Mouse (Mus musculus) gonadal fat pad, adult 2 months (tissue): ENCODE measurements around the gene Fam241b. TPM values are rescaled to one million over a fixed set of nuclear protein-coding genes. Genes with fewer than 3 reads are reported as not detected.

Source experiments
- DNase-seq: peaks from one replicate; pipeline ENCODE4 v3.0.0-alpha.2; 2012; ENCODE audit warnings: low read depth
- polyA plus RNA-seq: library from polyadenylated mRNA; depleted of rRNA; stranded (reverse); fragments of >200 nt; gene quantifications from 2 replicates; pipeline ENCODE4 v1.2.3, GENCODE M21; 2012

Fam241b gene
- polyA plus RNA-seq, 1 experiment = 9.2 TPM

DNA sequence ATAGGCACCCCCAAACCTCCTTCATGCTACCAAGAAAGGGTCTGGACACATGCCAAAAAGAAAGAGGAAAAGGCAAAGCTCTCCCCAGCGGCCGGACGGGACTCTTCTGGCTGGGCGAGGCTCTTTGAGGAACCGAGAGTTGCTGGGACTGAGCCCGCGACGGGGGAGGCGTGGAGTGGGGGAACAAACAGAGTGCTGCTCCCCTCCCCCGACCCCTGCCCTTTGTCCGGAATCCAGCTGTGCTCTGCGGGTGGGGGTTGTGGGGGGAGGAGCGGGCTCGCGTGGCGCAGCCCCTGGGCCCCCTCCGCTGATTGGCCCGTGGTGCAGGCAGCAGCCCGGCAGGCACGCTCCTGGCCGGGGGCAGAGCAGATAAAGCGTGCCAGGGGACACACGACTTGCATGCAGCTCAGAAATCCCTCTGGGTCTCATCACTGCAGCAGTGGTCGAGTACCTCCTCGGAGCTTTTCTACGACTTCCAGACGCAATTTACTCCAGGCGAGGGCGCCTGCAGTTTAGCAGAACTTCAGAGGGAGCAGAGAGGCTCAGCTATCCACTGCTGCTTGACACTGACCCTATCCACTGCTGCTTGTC, 10.9 kb downstream of the Fam241b start, which contains the start of gene Neurog3:
TSS of gene Neurog3 (plus strand) at position 400 of the 591 bp plus-strand sequence.
- no peak for DNase-seq

DNA sequence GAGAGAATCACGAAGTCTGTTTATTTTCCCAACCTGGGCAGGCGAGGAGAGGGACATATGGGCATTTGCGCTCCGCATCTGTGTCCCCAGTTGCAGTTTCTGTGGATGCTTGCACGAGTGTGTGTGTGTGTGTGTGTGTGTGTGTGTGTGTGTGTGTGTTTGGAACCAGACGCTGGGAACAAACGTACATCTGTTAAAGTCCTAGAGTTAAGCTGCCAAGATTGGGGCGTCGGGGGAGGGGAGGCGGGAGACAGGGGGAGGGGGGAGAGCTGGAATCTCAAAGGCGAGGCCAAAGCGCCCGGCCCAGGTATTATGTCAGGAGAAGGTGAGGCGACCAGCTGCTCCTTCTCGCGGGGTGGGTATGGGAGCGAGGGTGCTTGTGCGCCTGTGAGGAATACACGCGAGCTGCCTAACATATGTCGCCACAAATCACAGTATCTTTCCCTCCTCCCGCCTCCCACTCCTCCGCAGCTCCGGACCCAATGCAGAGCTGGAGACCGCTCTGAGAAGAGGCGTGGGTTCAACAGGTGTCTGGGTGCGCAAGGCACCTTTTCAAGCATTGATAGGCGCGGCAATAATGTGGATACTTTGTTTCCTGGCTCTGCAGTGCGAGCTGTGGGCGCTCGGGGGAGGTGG, 15.3 kb downstream of the Fam241b start:
- no peak for DNase-seq

DNA sequence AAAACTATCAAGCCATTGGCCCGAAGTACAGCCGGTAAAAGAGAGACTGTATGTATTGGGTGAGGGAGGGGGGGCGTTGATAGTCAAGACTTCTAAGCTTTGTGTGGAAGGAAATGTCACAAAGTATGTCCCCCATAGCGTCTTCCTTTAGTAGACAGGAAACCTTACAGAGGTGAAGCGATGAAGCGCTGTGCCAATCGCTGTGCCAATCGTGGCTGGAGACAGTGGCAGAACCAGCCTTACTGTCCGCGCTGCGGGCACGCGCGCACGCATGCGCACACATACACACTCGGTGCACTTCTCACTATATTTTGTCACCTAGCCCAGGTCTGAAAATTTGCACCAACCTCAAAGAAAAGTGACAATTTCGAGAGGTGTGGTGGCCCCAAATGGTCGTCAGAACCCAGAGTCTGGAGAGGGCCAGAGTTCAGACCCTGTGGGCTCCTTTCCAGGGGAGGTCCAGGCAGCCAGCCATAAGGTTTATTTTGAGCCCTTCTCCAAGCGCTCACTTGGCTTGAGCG, 15.9 kb downstream of the Fam241b start:
- DNase-seq = no peak

DNA sequence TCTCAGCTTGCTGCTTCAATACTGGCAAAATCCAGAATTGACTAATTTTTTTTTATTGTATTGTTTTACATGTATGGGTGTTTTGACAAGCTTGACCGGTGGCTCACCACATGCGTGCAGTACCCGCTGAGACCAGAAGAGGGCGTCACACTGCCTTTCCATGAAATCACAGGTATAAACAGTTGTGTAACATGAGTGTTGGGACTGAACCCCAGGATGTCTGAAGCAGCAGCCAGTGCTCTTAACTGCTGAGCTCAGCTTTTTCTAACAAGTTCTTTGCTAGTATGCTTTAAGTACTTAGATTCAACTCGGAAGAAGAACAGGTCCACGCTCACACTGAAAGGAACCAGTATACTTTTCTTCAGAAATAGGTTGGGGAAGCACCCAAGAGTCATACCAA, 16.6 kb downstream of the Fam241b start:
- no peak for DNase-seq

DNA sequence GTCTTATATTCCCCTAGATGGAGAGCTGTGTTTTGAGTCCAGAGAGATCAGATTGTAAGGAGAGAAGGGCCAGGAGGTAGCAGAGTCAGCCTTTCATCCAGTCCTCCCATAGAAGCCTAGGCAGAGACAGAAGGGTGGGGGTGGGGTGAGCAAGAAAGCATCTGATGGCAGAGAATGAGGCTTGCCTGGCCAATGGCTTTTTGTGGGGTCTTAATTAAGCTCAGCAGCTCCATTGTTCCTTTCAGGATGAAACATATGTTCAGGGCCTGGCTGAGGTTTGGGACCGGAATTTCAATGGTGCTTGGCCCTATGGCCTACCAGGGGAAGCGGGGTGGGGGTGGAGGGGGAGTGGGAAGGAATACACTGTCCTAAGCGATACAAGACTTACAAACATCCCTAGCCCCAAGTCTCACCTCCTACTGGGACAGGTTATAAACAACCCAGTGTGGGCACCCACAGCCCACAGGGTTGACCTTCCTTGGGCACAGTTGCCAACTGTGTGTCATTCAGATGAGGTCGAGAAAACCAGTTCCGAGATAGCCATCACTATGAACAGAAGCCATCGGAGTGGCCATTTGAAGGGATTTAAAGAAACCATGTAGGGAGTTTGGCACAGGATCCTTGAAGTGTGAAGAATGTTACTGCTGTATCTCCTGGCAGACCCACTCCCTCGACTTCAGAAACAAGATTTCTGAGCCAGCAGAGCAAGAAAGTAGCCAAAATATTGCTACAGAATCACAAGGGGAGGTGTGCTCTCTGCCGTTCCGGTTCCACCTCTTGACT, 29.7 kb downstream of the Fam241b start:
- peak; percentile 56 for DNase-seq

DNA sequence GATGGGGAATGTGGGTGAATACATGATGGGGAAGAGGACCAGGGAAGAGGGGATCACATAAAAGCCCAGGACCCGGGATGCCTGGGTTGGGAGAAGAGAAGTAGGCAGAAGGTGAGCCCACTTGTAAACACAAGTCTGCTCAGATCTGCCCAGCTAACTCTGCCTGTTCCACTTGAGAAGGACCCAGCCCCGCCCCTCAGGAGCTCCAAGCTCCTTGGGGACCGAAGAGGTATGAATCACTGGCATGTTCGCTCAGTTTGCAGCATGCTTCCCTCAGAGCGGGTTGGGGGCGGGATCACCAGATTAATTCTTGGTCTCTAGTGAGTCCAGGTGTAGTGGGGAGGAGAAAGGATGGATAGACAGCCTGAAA, 32.5 kb downstream of the Fam241b start:
- no peak for DNase-seq

DNA sequence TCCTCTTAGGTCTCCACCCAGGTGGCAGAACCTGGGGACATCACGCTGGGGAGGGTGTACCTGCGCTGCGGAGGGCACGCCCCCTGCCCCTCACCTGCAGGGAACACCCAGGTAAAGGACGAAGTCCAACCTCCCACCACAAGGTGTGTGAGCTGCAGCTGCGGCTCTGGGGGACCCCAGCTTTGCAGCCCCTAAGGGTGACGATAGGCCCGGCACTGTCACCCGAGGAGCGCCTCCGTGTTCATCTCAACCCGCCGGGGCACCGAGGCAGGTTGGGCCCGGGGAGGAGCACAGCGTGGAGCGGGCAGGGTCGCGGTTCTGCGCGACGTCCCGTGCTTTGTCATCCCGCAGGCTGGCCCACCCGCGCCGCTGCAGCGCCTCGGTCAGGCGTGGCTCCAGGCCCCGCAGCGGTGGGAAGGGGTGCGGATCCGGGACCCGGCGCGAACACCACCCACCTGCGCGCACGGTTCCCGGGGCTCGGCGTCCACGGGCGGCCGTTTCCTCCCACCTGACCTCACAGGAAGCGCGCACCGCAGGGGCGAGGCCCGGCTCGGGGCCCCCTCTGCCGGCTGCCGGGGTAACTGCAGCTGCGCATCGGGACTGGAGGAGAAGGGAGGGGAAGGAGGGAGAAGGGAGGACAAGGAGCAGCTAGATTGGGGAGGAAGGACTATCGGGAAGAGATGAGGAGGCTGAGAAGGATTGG, 33.1 kb downstream of the Fam241b start:
- no peak for DNase-seq

DNA sequence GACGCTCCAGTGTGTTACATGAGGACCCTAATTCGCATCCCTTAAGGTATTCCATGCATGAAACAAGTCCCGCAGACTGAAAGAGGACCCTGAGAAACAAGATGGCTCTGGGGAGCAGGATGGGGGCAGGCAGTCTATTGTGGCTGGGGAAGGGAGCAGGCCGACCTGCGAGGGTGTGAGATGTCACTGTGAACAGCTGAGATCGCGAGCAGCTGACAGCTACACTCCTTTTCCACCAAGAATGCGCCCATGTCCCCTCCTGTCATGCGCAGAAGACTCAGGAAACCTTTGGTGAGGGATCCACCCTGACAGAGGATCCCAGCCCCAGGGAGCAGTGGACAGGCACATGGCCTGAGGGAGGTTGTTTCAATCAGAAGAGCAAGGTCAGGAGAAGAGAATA, 36.7 kb downstream of the Fam241b start:
- no peak for DNase-seq

DNA sequence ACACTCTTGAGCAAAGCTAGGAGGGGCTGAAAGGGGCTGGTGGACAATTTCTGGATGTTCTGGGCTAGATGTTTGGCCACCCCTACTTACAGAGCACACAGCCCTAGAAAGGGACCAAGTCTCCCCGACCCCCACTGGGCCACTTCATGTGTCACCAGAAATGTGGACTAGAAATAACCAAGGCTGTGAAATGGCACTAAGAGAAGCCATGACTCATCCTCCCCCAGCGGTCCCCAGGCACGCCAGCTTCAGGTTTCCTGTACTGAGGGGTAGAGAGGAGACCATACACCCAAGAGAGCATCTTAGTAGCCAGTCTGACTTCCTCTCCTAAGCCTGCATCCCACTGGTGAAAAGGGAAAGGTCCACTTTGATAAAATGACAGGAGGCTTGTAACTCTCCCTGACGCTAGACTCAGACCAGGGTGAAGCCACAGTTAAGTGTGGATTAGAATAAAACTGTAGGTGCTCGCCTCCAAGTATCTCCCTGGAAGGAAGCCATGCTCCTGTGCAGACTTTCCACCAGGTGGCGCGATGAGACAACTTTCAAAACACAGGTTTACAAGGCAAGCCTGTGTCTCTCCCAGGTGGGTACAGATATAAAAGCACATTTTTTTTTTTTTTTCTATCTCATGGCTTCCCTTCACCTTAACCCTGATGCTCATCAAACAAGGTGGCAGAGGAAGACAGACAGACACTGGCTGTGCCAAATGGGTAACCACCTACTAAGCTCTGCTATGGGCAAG, 38.7 kb downstream of the Fam241b start:
- no peak for DNase-seq

DNA sequence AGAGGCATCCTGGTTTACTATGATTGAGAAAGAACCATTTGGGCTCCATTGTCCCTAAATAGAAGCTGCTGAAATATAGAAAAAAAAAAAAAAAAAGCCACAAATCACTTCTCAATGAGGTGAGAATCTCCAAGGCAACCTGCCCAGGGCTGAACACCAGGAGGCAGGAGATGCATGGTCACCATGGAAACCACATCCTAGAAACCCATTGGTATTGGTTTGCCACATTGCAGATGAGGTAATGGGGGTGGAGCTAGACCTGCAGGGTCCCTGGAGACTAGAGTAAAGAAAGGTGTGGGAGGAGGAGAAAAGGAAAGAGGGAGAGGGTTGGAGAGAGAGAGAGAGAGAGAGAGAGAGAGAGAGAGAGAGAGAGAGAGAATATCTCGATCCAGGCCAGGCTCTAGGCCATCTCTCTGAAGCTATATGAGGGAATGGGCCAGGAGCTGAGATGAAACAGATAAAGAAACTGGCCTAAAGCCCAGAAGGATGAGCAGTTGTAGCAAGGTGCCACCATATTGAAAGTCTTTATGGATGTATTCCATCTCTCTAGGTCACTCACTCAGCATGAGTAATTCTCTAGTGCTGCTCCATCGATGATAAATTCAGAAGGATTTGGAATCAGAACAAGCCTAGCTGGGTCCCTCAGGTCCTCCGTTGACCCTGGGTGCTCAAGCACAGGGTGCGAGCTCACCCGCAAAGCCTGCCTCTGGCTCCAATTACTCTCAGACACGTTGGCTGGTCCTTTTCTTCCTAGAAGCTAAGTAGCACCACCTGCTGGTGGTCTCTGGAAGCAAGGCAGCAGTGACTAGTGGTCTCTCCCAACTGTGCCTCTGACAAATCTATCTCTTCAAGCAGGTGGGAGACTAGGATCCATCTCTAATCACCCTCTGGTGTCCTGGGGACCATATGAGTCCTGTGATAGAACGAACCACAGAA, 41.9 kb downstream of the Fam241b start:
- no peak for DNase-seq

DNA sequence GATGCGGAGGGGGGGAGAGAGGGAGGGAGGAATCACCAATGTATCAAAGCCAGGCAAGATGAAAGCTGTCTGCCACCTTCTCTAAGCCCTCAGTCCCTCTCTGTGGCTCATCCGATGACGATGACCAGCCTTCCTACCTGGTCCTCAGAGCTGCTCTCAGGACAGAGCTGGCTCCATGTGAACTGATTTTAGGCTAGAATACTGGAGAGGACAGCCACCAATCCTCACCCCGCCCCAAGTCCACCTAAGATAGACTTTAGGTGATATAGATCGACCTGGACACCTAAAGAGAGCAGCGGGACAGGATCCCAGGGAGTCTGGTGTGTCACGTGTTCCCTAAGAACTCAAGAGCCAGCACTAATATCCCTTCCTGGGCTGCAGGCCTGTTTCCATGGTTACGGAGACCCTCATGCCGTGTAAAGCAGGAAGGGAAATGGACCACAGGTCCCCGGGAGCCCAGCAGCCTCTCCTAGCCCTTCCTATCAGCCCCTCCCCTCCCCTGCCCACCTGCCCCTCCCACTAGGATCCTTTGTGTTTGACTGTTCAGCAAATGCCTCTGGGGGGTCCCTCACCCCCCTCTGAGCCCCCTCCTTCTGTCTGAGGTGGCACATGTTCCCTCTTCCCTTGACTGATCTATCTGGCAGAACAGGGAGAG, 43.8 kb downstream of the Fam241b start:
- no peak for DNase-seq

DNA sequence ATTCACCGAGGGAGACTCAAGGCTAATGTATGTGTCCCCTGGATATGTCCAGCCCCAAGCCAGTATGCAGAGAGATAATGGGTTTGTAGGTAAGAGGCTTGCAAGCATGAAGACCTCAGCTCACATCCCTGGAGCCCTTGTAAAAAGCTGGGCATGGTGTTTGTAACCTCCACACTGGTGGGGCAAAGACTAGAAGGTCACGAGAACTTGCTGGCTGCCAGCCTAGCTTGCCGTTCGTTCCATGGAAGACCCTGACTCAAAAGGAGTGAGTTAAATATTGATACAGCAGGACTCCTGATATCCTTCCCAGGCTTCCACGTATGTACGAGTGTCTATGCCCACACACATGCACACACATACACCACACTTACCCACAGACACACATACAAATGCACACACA, 49.3 kb downstream of the Fam241b start:
- DNase-seq = no peak

DNA sequence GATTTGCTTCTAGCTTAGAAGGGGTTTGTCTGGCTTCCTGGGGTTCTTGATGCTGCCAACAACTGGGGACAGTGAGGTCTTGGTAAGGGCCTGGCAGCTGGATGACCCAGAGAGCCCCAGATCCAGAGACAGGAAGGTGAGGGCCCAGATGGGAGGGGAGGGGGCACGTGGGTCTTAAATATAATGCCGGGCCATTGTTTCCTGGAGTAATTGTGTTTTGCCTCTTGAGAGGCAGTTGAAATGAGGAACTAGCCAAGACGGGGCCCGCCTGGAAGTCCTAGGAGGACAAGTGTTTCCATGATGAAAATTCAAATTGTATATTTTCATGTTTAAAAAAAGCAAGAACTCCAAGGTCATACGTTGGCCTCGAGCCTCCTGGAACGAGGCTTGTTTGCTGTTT, 49.8 kb downstream of the Fam241b start:
- DNase-seq = no peak

DNA sequence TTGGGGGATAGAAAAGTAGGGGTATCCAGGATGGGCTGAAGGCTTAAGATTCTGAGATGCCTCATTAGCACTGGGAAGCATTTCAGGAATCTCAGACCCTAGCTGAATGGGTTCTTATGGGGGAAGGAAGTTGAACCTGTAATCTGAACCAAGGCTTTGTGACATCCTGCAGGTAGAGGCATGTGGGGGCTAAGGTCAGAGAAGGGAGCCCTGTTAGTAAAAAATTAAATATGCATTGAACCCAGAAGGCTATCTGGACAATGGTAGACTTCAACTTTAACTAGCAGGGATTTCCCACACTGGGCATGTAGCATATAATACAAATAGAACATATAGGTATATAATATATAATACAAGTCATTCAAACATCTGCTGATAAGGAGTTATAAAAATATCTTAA, 54.2 kb downstream of the Fam241b start:
- no peak for DNase-seq

DNA sequence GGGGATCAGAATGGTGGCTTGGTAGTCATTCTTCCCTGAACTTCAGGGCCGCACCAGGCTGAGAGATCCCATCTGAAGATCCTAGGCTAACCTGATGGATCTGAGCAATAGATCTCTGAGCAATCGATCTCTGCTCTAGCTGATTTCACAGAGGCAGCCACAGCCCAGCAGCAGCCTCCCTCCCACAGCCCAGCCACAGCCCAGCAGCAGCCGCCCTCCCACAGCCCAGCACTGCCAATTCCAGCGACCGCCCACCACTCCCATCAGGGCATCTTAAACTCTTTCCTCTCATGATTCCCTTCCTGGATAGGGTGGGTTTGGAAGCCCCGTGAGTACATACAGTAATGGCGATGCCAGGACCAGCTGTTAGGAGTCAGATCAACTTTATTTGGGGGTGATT, 54.6 kb downstream of the Fam241b start:
- no peak for DNase-seq

DNA sequence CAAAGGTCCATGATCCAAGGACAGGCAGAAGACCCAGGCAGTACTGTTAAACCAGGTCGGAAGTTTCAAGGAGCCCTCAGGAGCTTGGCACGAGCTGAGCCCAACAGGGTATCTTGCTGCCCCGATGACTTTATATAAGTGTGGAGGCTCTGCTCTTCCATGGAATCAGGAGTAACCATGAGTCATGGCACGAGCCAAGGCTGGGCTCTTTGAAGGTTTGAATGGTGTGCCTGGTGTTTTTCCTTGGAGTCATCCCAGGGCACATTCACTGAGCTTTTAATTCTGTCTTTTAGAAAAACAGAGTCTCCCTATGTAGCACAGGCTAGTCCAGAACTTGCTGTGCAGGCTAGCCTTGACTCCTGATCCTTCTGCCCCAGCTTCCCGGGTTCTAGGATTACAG, 55.3 kb downstream of the Fam241b start:
- no peak for DNase-seq

DNA sequence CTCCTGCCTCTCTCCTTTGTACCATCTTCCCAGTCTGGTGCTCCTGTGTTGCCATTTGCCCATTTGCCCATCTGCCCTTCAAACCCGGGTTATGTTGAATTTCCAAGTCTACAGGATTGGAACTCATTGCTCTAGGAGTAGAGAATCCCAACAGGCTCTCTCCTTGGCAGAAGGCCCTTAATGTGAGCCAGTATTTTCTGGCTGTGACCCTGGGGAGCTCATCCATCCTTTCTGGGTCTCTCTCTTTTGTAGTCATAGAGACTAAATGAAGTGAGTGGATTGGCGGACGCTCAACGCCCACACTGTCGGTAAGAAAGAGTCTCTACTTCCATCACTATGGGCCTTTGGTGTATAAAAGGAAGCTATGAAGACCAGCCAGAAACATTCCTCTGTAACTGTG, 56.9 kb downstream of the Fam241b start:
- no peak for DNase-seq

DNA sequence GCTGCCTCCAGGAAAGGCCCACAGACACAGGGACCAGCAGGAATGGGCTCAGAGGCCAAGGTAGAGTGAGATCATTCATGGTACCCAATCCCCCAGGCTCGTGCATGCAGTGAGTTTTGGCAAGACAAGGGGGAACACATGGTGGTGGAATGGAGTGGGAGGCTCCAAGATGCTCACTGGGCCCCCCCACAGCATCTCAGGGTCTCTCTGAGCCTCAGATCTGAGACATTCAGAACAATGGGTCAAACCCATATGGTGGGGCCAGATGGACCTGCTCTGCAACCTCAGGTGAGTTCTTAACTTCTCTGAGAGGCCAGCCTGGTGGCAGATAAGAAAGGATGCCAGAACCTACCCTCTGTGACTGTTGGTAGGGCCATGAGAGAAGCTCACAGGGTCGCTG, 57.7 kb downstream of the Fam241b start:
- DNase-seq = no peak

DNA sequence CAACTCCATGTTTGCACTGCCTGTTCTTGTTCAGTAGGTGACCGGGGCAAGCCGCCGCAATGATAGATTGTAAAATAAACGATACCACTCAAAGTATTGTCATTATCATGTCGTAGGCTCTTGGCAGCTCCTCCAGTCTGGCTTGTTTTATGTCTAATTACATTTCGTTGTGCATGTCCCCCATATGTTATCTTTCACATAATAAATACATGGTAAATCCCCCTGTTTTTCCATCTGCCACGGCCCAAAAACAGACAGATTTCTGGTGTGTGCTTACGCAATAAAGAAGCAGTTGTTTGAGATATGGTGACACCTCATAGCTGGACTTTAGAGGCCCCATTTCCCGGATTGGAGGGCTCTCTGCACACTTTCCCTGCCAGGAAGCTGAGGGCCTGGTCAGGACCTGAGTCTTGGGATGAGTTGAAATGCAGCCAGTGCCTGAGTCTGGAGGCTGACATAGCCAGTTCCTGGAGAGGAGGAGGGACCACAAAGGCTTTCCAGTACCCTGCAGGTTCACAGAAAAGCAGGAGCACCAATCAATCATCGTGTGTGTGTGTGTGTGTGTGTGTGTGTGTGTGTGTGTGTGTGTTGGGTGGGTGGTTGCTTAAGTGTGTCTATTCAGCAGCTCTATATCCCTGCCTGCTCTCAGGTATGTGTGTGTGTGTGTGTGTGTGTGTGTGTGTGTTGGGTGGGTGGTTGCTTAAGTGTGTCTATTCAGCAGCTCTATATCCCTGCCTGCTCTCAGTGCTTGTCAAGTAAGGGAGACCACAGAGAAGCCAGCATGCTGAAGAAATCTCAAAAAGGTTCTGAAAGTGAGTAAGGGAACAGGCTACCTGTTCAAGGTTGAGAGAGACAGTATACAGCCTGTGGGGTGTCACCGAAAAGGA, 67.2 kb downstream of the Fam241b start:
- no peak for DNase-seq
